Mouse (Mus musculus): Measurements from ENCODE around the gene Mical3.

GRCm38 (mm10) chr6:120941084-120941481, 189.7 kb downstream of the Mical3 start:
- TF ChIP-seq POLR2A (IDR thresholded peaks at IDR 0.05; ENCODE audit: extremely low read depth, insufficient read depth, low read length), result no peak
- no peak for TF ChIP-seq CTCF (IDR thresholded peaks at IDR 0.05; ENCODE audit: extremely low read depth, insufficient read depth, low read length)

All from cortical plate, adult 2 months (tissue).